In genomic region chr4:57275116-57275743, GRCm38 (mm10) we compare ENCODE assay signal across 9 mouse cellular contexts. TPM values are rescaled to one million over a fixed set of nuclear protein-coding genes. Genes with fewer than 3 reads are reported as not detected.
A peak's percentile ranks its signal among the peaks of the same experiment; 100 is the strongest.
DNase-seq lines count a peak whose midpoint lies in the region; ATAC-seq and TF ChIP-seq lines count a peak whose summit lies in the region.
"Had no signal": no experiment of that assay in that cellular context is flagged by ENCODE, and none has a peak within 500 bp of the region (broad histone marks: within the 10 kb centered on the region; RNA-seq: fewer than 3 reads in every experiment).

No protein-coding gene starts in this region.

- H3K36me3 ChIP-seq in kidney, postnatal 0 days (ENCODE audit: insufficient read depth, low read length): no peaks in the 10 kb centered on the region
- H3K36me3 ChIP-seq: heart, embryonic 13.5 days had no signal

- H3K4me3 ChIP-seq in kidney, postnatal 0 days (replicated peaks; ENCODE audit: low read depth, low read length): no peak overlapping the region
- no peak overlapping the region for H3K4me3 ChIP-seq in lung, adult 2 months (replicated peaks; ENCODE audit: extremely low read depth, low read depth, low read length)
- no peak overlapping the region for H3K4me3 ChIP-seq in olfactory bulb, adult 2 months (ENCODE audit: insufficient read depth, low read depth, low read length)
- H3K4me3 ChIP-seq: heart, embryonic 13.5 days had no signal

- peak; percentile 96 for TF ChIP-seq CTCF in kidney, postnatal 0 days (IDR thresholded peaks at IDR 0.05; ENCODE audit: low read depth)
- peak; percentile 98 for TF ChIP-seq CTCF in lung, adult 2 months (IDR thresholded peaks at IDR 0.05; ENCODE audit: insufficient read depth, low read length)
- TF ChIP-seq CTCF in olfactory bulb, adult 2 months (IDR thresholded peaks at IDR 0.05; ENCODE audit: insufficient read depth, low read depth, low read length): peak; percentile 30; the same call in 1 of the 2 replicates

- DNase-seq in adrenal gland, adult 2 months: peak; percentile 79
- DNase-seq in embryo, embryonic 10.5 days (ENCODE audit: low spot score): peak; percentile 87
- peak; percentile 52 to 55 for DNase-seq in heart, adult 9 months (ENCODE audit: low spot score in 2 of 2)
- DNase-seq in kidney, postnatal 0 days (ENCODE audit: low spot score): peak; percentile 89
- DNase-seq in lung, adult 2 months: peak; percentile 58
- peak; percentile 62 for DNase-seq in thymus, postnatal 25 days

- no peak for TF ChIP-seq POLR2A in lung, adult 2 months (IDR thresholded peaks at IDR 0.05; ENCODE audit: borderline replicate concordance, extremely low read depth, low read depth, low read length)
- no peak for TF ChIP-seq POLR2A in olfactory bulb, adult 2 months (IDR thresholded peaks at IDR 0.05; ENCODE audit: insufficient read depth, low read depth, low read length)

- H3K4me2 ChIP-seq in kidney, postnatal 0 days (ENCODE audit: low read length): no peak overlapping the region
- H3K4me2 ChIP-seq: heart, embryonic 13.5 days had no signal

- peak overlapping the region; percentile 31; the same call in 1 of the 2 replicates for H3K9ac ChIP-seq in kidney, postnatal 0 days (ENCODE audit: low read depth, low read length)
- H3K9ac ChIP-seq: heart, embryonic 13.5 days had no signal

- ATAC-seq in CD4-positive, CD25-positive, alpha-beta regulatory T cell, adult 4 months: peak; percentile 83
- peak; percentile 76 for ATAC-seq in kidney, postnatal 0 days (replicated peaks; ENCODE audit: low FRiP score, low read depth)

- H3K4me1 ChIP-seq in kidney, postnatal 0 days (replicated peaks; ENCODE audit: insufficient read depth, low read length): no peaks in the 10 kb centered on the region; the same call in 1 of the 2 replicates
- peaks cover 14% of the 10 kb centered on the region for H3K4me1 ChIP-seq in lung, adult 2 months (ENCODE audit: control insufficient read depth, insufficient read depth, low read length)
- peaks cover 11% of the 10 kb centered on the region for H3K4me1 ChIP-seq in olfactory bulb, adult 2 months (ENCODE audit: control insufficient read depth, insufficient read depth, low read length)

- H3K27ac ChIP-seq in kidney, postnatal 0 days: peak overlapping the region; percentile 19; the same call in 1 of the 2 replicates
- H3K27ac ChIP-seq in olfactory bulb, adult 2 months (ENCODE audit: insufficient read depth, low read depth, low read length): no peak overlapping the region
- H3K27ac ChIP-seq: heart, embryonic 13.5 days had no signal

- H3K27me3 ChIP-seq in kidney, postnatal 0 days (ENCODE audit: insufficient read depth, low read length): no peaks in the 10 kb centered on the region
- H3K27me3 ChIP-seq: heart, embryonic 13.5 days had no signal

- WGBS in kidney, postnatal 0 days: 7% methylated on average over 8 of the region's 8 CpGs
- 5% methylated on average over 8 of the region's 8 CpGs for WGBS in lung, adult 2 months
- 11% methylated on average over 8 of the region's 8 CpGs for WGBS in olfactory bulb, adult 2 months

- H3K9me3 ChIP-seq in kidney, postnatal 0 days (replicated peaks; ENCODE audit: low read length): no peaks in the 10 kb centered on the region
- H3K9me3 ChIP-seq: heart, embryonic 13.5 days had no signal

RNA-seq across cellular contexts. Expression of gene Ptpn3, which starts 26.4 kb away (rescaled TPM):
- polyA plus RNA-seq in CD4-positive, CD25-positive, alpha-beta regulatory T cell, adult 4 months (2017; shearing (Covaris generic)): 1 to 10 TPM; 2.4 to 3.3 TPM
- 10 to 100 TPM; 24.2 to 36.4 TPM for total RNA-seq in adrenal gland, adult 2 months (2021)
- 5.3 and 9.0 TPM in 2 replicates for polyA plus RNA-seq in adrenal gland, adult 2 months (2012; rRNA removed)
- 7.7 and 9.2 TPM in 2 replicates for polyA plus RNA-seq in kidney, postnatal 0 days (2015; fragmentation: Nextera tagmentation; extraction: Ambion mirVana)
- 7.8 and 10.8 TPM in 2 replicates for polyA plus RNA-seq in lung, adult 2 months (2012; rRNA removed)
- not detected in 2 replicates for polyA plus RNA-seq in olfactory bulb, adult 2 months (2012; ENCODE audit: insufficient read depth, insufficient read length, low replicate concordance, missing spikeins)

Comparison
In these comparisons a context has a peak if more than half of its experiments do, and no peak if none do; other contexts are left out.
1. CTCF ChIP-seq: peak in every context shown above with its lines; median percentile 98 in lung, adult 2 months; 96 in kidney, postnatal 0 days; 30 in olfactory bulb, adult 2 months.